Mouse (Mus musculus) cerebellum, adult 11 months (tissue): Measurements from ENCODE around the gene Vmn1r142.
"Not testable (repeated sequence)": the region's sequence is repeated elsewhere in the genome, so short reads cannot be mapped to it uniquely, and the experiment has no call there.

Experiments
- DNase-seq: peaks from one replicate; pipeline ENCODE4 v3.0.0; 2022

Gene Vmn1r142

DNA sequence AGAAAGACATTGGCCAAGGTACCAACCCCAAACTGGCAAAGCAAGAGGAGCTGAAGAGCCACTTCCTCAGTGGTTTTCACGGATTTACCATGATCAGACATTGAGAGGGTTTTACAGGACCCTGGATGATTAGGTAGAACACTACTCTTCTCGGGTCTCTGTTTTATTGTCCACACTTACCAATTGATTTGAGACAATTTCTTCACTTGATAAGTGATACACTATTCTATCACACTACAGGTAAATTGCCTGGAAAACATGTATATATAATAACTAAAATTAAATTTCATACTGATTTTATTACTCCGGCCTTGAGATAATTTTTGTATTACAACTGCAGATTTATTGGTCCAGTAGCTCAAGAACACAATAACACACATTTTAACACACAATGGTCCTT, at the start of gene Vmn1r142:
TSS of gene Vmn1r142 (minus strand) at position 101 of the 400 bp plus-strand sequence.
- not testable (repeated sequence) for DNase-seq

DNA sequence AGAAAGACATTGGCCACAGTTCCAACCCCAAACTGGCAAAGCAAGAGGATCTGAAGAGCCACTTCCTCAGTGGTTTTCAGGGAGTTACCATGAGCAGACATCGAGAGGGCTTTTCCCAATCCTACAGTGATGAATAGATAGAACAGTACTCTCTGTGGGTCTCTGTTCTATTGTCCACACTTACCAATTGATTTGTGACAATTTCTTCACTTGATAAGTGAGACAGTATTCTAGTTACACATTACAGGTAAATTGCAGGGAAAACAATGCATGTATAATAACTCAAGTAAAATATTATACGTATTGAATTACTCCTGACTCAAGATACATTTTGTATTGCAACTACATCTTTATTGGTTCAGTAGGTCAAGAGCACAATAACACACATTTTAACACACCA, 37.3 kb upstream of the Vmn1r142 start, which contains the start of gene Gm8653:
TSS of gene Gm8653 (minus strand) at position 101 of the 400 bp plus-strand sequence.
- DNase-seq: not testable (repeated sequence)

DNA sequence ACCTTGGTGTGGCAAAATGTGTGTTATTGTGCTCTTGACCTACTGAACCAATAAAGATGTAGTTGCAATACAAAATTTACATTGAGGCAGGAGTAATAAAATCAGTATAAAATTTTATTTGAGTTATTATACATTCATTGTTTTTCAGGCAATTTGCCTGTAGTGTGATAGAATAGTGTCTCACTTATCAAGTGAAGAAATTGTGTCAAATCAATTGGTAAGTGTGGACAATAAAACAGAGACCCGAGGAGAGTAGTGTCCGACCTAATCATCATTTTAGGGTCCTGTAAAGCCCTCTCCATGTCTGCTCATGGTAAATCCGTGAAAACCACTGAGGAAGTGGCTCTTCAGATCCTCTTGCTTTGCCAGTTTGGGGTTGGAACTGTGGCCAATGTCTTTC, 25.2 kb upstream of the Vmn1r142 start, which contains the start of gene Vmn1r143:
TSS of gene Vmn1r143 (plus strand) at position 301 of the 400 bp plus-strand sequence.
- not testable (repeated sequence) for DNase-seq

DNA sequence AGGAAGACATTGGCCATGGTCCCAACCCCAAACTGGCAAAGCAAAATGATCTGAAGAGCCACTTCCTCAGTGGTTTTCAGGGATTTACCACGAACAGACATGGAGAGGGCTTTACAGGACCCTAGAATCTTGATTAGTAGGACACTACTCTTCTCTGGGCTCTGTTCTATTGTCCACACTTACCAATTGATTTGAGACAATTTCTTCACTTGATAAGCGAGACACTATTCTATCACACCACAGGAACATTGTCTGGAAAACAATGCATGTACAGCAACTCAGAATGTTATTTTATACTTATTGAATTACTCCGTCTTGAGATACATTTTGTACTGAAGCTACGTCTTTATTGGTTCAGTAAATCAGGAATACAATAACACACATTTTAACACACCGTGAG, 29.2 kb downstream of the Vmn1r142 start, which contains the start of gene Gm10666:
TSS of gene Gm10666 (minus strand) at position 101 of the 400 bp plus-strand sequence.
- DNase-seq: not testable (repeated sequence)

DNA sequence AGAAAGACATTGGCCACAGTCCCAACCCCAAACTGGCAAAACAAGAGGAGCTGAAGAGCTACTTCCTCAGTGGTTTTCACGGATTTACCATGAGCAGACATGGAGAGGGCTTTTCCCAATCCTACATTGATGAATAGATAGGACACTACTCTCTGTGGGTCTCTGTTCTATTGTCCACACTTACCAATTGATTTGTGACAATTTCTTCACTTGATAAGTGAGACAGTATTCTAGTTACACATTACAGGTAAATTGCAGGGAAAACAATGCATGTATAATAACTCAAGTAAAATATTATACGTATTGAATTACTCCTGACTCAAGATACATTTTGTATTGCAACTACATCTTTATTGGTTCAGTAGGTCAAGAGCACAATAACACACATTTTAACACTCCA, 45.7 kb downstream of the Vmn1r142 start, which contains the start of gene Gm16451:
TSS of gene Gm16451 (minus strand) at position 101 of the 400 bp plus-strand sequence.
- not testable (repeated sequence) for DNase-seq
